In genomic region chr11:116657311-116658223, GRCm38 (mm10) we compare ENCODE assay signal across 8 mouse cellular contexts. TPM values are rescaled to one million over a fixed set of nuclear protein-coding genes. Genes with fewer than 3 reads are reported as not detected.
DNase-seq lines count a peak whose midpoint lies in the region; ATAC-seq and TF ChIP-seq lines count a peak whose summit lies in the region.

No protein-coding gene starts in this region.

- whole genome bisulfite sequencing in heart, embryonic 11.5 days (ENCODE audit: insufficient replicate concordance) = 9% methylated on average over 22 of the region's 22 CpGs
- 10% methylated on average over 22 of the region's 22 CpGs for WGBS in kidney, embryonic 15.5 days
- whole genome bisulfite sequencing in liver, adult 2 months = 11% methylated on average over 22 of the region's 22 CpGs

- TF ChIP-seq POLR2A in brain, embryonic 14.5 days (IDR thresholded peaks at IDR 0.05; ENCODE audit: borderline replicate concordance, extremely low read depth, insufficient read depth, insufficient read length, poor library complexity, severe bottlenecking) = peak; percentile 55; the same call in 1 of the 2 replicates
- peak; percentile 68; the same call in 1 of the 2 replicates for TF ChIP-seq POLR2A in liver, adult 2 months (IDR thresholded peaks at IDR 0.05; ENCODE audit: extremely low read depth, insufficient read depth, low read length)
- TF ChIP-seq POLR2A in myocyte (IDR thresholded peaks at IDR 0.05; ENCODE audit: insufficient read length, low read depth) = peak; percentile 95

- H3K9me3 ChIP-seq in heart, embryonic 11.5 days (replicated peaks; ENCODE audit: control insufficient read depth, low read length) = no peaks in the 10 kb centered on the region
- H3K9me3 ChIP-seq in kidney, embryonic 15.5 days (replicated peaks) = no peaks in the 10 kb centered on the region

- no peaks in the 10 kb centered on the region for H3K36me3 ChIP-seq in C2C12 (ENCODE audit: control insufficient read depth, insufficient read depth)
- H3K36me3 ChIP-seq in heart, embryonic 11.5 days (ENCODE audit: control insufficient read depth, insufficient read depth, low read length) = no peaks in the 10 kb centered on the region
- H3K36me3 ChIP-seq in kidney, embryonic 15.5 days = no peaks in the 10 kb centered on the region
- no peaks in the 10 kb centered on the region for H3K36me3 ChIP-seq in liver, adult 2 months (ENCODE audit: control insufficient read depth, insufficient read depth, low read length)
- no peaks in the 10 kb centered on the region for H3K36me3 ChIP-seq in myocyte (ENCODE audit: control insufficient read depth, insufficient read depth)
- no peaks in the 10 kb centered on the region for H3K36me3 ChIP-seq in splenic B cell, adult 2 months (ENCODE audit: control insufficient read depth, insufficient read depth, low read length, poor library complexity, severe bottlenecking)

- DNase-seq in brain, embryonic 14.5 days (ENCODE audit: low read depth) = peak; percentile 97
- peak; percentile 85 for DNase-seq in liver, adult 2 months (ENCODE audit: extremely low read depth, low read depth, low spot score)
- peak; percentile 49 for DNase-seq in splenic B cell, adult 2 months (ENCODE audit: low read depth, low spot score)

- ATAC-seq in erythroblast, adult 5-6 weeks (replicated peaks; ENCODE audit: low FRiP score, poor library complexity, severe bottlenecking) = peak; percentile 74
- ATAC-seq in heart, embryonic 11.5 days (replicated peaks; ENCODE audit: insufficient number of reproducible peaks, low FRiP score, low TSS enrichment) = peak; percentile 87
- peak; percentile 94 for ATAC-seq in kidney, embryonic 15.5 days (replicated peaks; ENCODE audit: low FRiP score)

- peaks cover 47% of the 10 kb centered on the region for H3K4me1 ChIP-seq in heart, embryonic 11.5 days (ENCODE audit: control insufficient read depth, insufficient read depth, low read length)
- H3K4me1 ChIP-seq in kidney, embryonic 15.5 days = peaks cover 74% of the 10 kb centered on the region
- no peaks in the 10 kb centered on the region for H3K4me1 ChIP-seq in liver, adult 2 months (ENCODE audit: control insufficient read depth, insufficient read depth, low read length)

- H3K79me2 ChIP-seq in C2C12 (ENCODE audit: control insufficient read depth, insufficient read depth) (no peaks in the 10 kb centered on the region), myocyte (ENCODE audit: control insufficient read depth, insufficient read depth) (no peaks in the 10 kb centered on the region)
- H3K79me2 ChIP-seq in liver, adult 2 months (ENCODE audit: control insufficient read depth, insufficient read depth, low read length) = no peaks in the 10 kb centered on the region

- H3K4me3 ChIP-seq in C2C12 (ENCODE audit: insufficient read depth, poor library complexity, severe bottlenecking) (peak overlapping the region; percentile 15), myocyte (peak overlapping the region; percentile 8)
- H3K4me3 ChIP-seq in heart, embryonic 11.5 days (ENCODE audit: low read depth, low read length) = peak overlapping the region; percentile 42
- peak overlapping the region; percentile 40 for H3K4me3 ChIP-seq in kidney, embryonic 15.5 days (replicated peaks)
- H3K4me3 ChIP-seq in liver, adult 2 months (ENCODE audit: insufficient read depth, low read depth, low read length) = peak overlapping the region; percentile 7

- peak overlapping the region; percentile 88 for H3K27ac ChIP-seq in heart, embryonic 11.5 days (ENCODE audit: low read depth, low read length)
- H3K27ac ChIP-seq in kidney, embryonic 15.5 days = peak overlapping the region; percentile 92
- H3K27ac ChIP-seq in liver, adult 2 months (replicated peaks; ENCODE audit: insufficient read depth, low read depth, low read length) = peak overlapping the region; percentile 40; the same call in 1 of the 2 replicates

- peak overlapping the region; percentile 69 for H3K4me2 ChIP-seq in heart, embryonic 11.5 days
- peak overlapping the region; percentile 66 for H3K4me2 ChIP-seq in kidney, embryonic 15.5 days
- peak overlapping the region; percentile 81 for H3K4me2 ChIP-seq in myocyte (ENCODE audit: low read depth)

- peaks cover 3% of the 10 kb centered on the region for H3K27me3 ChIP-seq in C2C12 (ENCODE audit: control insufficient read depth, insufficient read depth, insufficient read length)
- H3K27me3 ChIP-seq in heart, embryonic 11.5 days (ENCODE audit: control insufficient read depth, insufficient read depth, low read length) = peaks cover 32% of the 10 kb centered on the region
- H3K27me3 ChIP-seq in kidney, embryonic 15.5 days = peaks cover 32% of the 10 kb centered on the region
- H3K27me3 ChIP-seq in liver, adult 2 months (ENCODE audit: control insufficient read depth, insufficient read depth, low read length) = peaks cover 10% of the 10 kb centered on the region; the same call in 1 of the 2 replicates
- H3K27me3 ChIP-seq in myocyte (ENCODE audit: control insufficient read depth, insufficient read depth, insufficient read length) = peaks cover 6% of the 10 kb centered on the region
- no peaks in the 10 kb centered on the region for H3K27me3 ChIP-seq in splenic B cell, adult 2 months (ENCODE audit: control insufficient read depth, insufficient read depth, low read length, poor library complexity, severe bottlenecking)

- no peaks in the 10 kb centered on the region for H3K79me3 ChIP-seq in C2C12 (ENCODE audit: low read depth)

- H3ac ChIP-seq in C2C12 (ENCODE audit: control insufficient read depth, insufficient read length, low read depth) = peak overlapping the region; percentile 25
- no peak overlapping the region for H3ac ChIP-seq in myocyte (ENCODE audit: control insufficient read depth, insufficient read length)

- no peak for TF ChIP-seq CTCF in C2C12 (IDR thresholded peaks at IDR 0.05; ENCODE audit: control insufficient read depth, insufficient read depth, insufficient read length)
- peak; percentile 48; the same call in 1 of the 2 replicates for TF ChIP-seq CTCF in brain, embryonic 14.5 days (IDR thresholded peaks at IDR 0.05; ENCODE audit: borderline replicate concordance, extremely low read depth, insufficient read depth, insufficient read length)
- TF ChIP-seq CTCF in liver, adult 2 months (IDR thresholded peaks at IDR 0.05; ENCODE audit: low read depth, low read length) = peak; percentile 34; the same call in 1 of the 2 replicates

- peak overlapping the region; percentile 75 for H3K9ac ChIP-seq in heart, embryonic 11.5 days (ENCODE audit: low read depth, low read length)
- H3K9ac ChIP-seq in kidney, embryonic 15.5 days = peak overlapping the region; percentile 36; the same call in 1 of the 2 replicates
- peak overlapping the region; percentile 60 for H3K9ac ChIP-seq in liver, adult 2 months (ENCODE audit: low read depth, low read length)

TF ChIP-seq in C2C12, 6 proteins besides CTCF, POLR2A, EP300 and RAD21:
- peak; percentile 37 for TF ChIP-seq USF1 (IDR thresholded peaks at IDR 0.05; ENCODE audit: low read depth)
- no peak for TF ChIP-seq FOSL1 (IDR thresholded peaks at IDR 0.05; ENCODE audit: insufficient read depth, low read length, poor library complexity, severe bottlenecking)
- TF ChIP-seq CEBPB (IDR thresholded peaks at IDR 0.05; ENCODE audit: low read depth) = no peak
- TF ChIP-seq MYOG (IDR thresholded peaks at IDR 0.05; ENCODE audit: control insufficient read depth, extremely low read depth, insufficient read length) = no peak
- no peak for TF ChIP-seq MYOD1 (IDR thresholded peaks at IDR 0.05; ENCODE audit: control insufficient read depth, insufficient read length, low read depth)
- peak; percentile 92 for TF ChIP-seq MAX (IDR thresholded peaks at IDR 0.05)

TF ChIP-seq in myocyte, 11 proteins besides CTCF, POLR2A, EP300 and RAD21 (continues in another document):
- no peak for TF ChIP-seq TCF3 (IDR thresholded peaks at IDR 0.05; ENCODE audit: insufficient read length, low read depth)
- TF ChIP-seq TCF12 (IDR thresholded peaks at IDR 0.05; ENCODE audit: insufficient read depth, poor library complexity, severe bottlenecking) = no peak
- no peak for TF ChIP-seq MYOD1 (IDR thresholded peaks at IDR 0.05; ENCODE audit: control insufficient read depth in 1 of 3, insufficient read length in 2 of 3, low read depth in 2 of 3)
- no peak for TF ChIP-seq REST (IDR thresholded peaks at IDR 0.05; ENCODE audit: insufficient read depth, insufficient read length)
- TF ChIP-seq SRF (IDR thresholded peaks at IDR 0.05; ENCODE audit: control insufficient read depth, insufficient read length, low read depth) = no peak

RNA-seq across cellular contexts. Expression of gene Cygb, which starts 3.5 kb away (rescaled TPM):
- polyA plus RNA-seq in C2C12 (2012; fragmentation: generic; extraction: Trizol) = 0.95 TPM
- 18.3 TPM in 2 replicates for polyA plus RNA-seq in brain, embryonic 14.5 days (2012; rRNA removed)
- total RNA-seq in erythroblast, adult 5-6 weeks (2015; ENCODE audit: low replicate concordance) = not detected in 2 replicates
- not detected in 2 replicates for total RNA-seq in erythroblast, adult 5-6 weeks (2017; ENCODE audit: low replicate concordance)
- polyA plus RNA-seq in heart, embryonic 11.5 days (2014; fragmentation: Nextera tagmentation; extraction: Ambion mirVana) = 1.1 and 1.2 TPM in 2 replicates
- 13.7 and 16.0 TPM in 2 replicates for polyA plus RNA-seq in kidney, embryonic 15.5 days (2015; fragmentation: Nextera tagmentation; extraction: Ambion mirVana)
- 2.6 and 4.8 TPM in 2 replicates for total RNA-seq in liver, adult 2 months (2014; rRNA removed)
- polyA plus RNA-seq in liver, adult 2 months (2012; rRNA removed) = 5.6 and 6.1 TPM in 2 replicates
- 0.47 TPM for polyA plus RNA-seq in myocyte (2012; fragmentation: generic; extraction: Trizol)

RNA-seq across cellular contexts. Expression of gene Prcd, which starts 4.2 kb away (rescaled TPM):
- polyA plus RNA-seq in C2C12 (2012; fragmentation: generic; extraction: Trizol) (1.2 TPM), myocyte (2012; fragmentation: generic; extraction: Trizol) (0.74 TPM)
- polyA plus RNA-seq in brain, embryonic 14.5 days (2012; rRNA removed) = 1.0 and 1.4 TPM in 2 replicates
- not detected in 2 replicates for total RNA-seq in erythroblast, adult 5-6 weeks (2015; ENCODE audit: low replicate concordance)
- not detected in 2 replicates for total RNA-seq in erythroblast, adult 5-6 weeks (2017; ENCODE audit: low replicate concordance)
- 0.35 and 0.92 TPM in 2 replicates for polyA plus RNA-seq in heart, embryonic 11.5 days (2014; fragmentation: Nextera tagmentation; extraction: Ambion mirVana)
- 1.1 and 1.6 TPM in 2 replicates for polyA plus RNA-seq in kidney, embryonic 15.5 days (2015; fragmentation: Nextera tagmentation; extraction: Ambion mirVana)
- total RNA-seq in liver, adult 2 months (2014; rRNA removed) = 0.27 TPM in 1 of 2 replicates, not detected in the other
- not detected in 2 replicates for polyA plus RNA-seq in liver, adult 2 months (2012; rRNA removed)

RNA-seq across cellular contexts. Expression of gene Rhbdf2, which starts 30.7 kb away (rescaled TPM):
- polyA plus RNA-seq in C2C12 (2012; fragmentation: generic; extraction: Trizol) = 1.9 TPM
- polyA plus RNA-seq in brain, embryonic 14.5 days (2012; rRNA removed) = 2.3 and 2.5 TPM in 2 replicates
- 2.3 and 5.0 TPM in 2 replicates for total RNA-seq in erythroblast, adult 5-6 weeks (2015; ENCODE audit: low replicate concordance)
- total RNA-seq in erythroblast, adult 5-6 weeks (2017; ENCODE audit: low replicate concordance) = 2.8 and 3.2 TPM in 2 replicates
- polyA plus RNA-seq in heart, embryonic 11.5 days (2014; fragmentation: Nextera tagmentation; extraction: Ambion mirVana) = 5.0 and 6.0 TPM in 2 replicates
- 9.5 and 9.8 TPM in 2 replicates for polyA plus RNA-seq in kidney, embryonic 15.5 days (2015; fragmentation: Nextera tagmentation; extraction: Ambion mirVana)
- total RNA-seq in liver, adult 2 months (2014; rRNA removed) = 3.1 and 4.1 TPM in 2 replicates
- polyA plus RNA-seq in liver, adult 2 months (2012; rRNA removed) = 15.0 and 17.8 TPM in 2 replicates
- 16.2 TPM for polyA plus RNA-seq in myocyte (2012; fragmentation: generic; extraction: Trizol)

Comparison
In these comparisons a context has a peak if more than half of its experiments do, and no peak if none do; other contexts are left out.
1. Peak in every context shown above with its lines: DNase-seq, ATAC-seq, H3K4me3 ChIP-seq and H3K27ac ChIP-seq.
2. H3K27ac ChIP-seq: peak in every context shown above with its lines; median percentile 92 in kidney, embryonic 15.5 days; 88 in heart, embryonic 11.5 days; 40 in liver, adult 2 months.